Mouse (Mus musculus) heart, embryonic 13.5 days (tissue): ENCODE measurements at regions not wholly inside any gene's neighbourhood (a gene's known extent, or its start where the extent isn't known, plus 50 kb on each side); places are given as distances from the start of the nearest gene placed in this dataset.
A peak's percentile ranks its signal among the peaks of the same experiment; 100 is the strongest.

Experiments used
- ATAC-seq: fragments of 200-750 bp; cut with Nextera tagmentation; 2 replicates; pipeline ENCODE4 v1.8.0; 2017; ENCODE audit warnings: moderate TSS enrichment; ENCODE audit not compliant: insufficient number of reproducible peaks, low FRiP score, low TSS enrichment; ENCODE audit errors: extremely low read depth
- H3K27ac ChIP-seq: fragments of 300-500 bp; sonication (generic); replicated peaks from 2 replicates; pipeline ENCODE4 v1.5.1; 2015; ENCODE audit warnings: moderate library complexity, mild to moderate bottlenecking, inconsistent platforms
- H3K27me3 ChIP-seq: fragments of 300-500 bp; sonication (generic); replicated peaks from 2 replicates; pipeline ENCODE4 v1.6.1; 2015; ENCODE audit warnings: mild to moderate bottlenecking, inconsistent platforms
- H3K36me3 ChIP-seq: fragments of 300-500 bp; sonication (generic); 2 replicates; pipeline ENCODE4 v1.6.1; 2015; ENCODE audit warnings: mild to moderate bottlenecking, inconsistent platforms
- H3K4me1 ChIP-seq: fragments of 300-500 bp; sonication (generic); 2 replicates; pipeline ENCODE4 v1.6.1; 2015; ENCODE audit warnings: inconsistent platforms
- H3K4me2 ChIP-seq: fragments of 300-500 bp; sonication (generic); 2 replicates; pipeline ENCODE4 v1.6.1; 2015; ENCODE audit warnings: inconsistent platforms, mild to moderate bottlenecking, moderate library complexity
- H3K4me3 ChIP-seq: fragments of 300-500 bp; sonication (generic); 2 replicates; pipeline ENCODE4 v1.5.1; 2015; ENCODE audit warnings: moderate library complexity, mild to moderate bottlenecking, inconsistent platforms
- H3K9ac ChIP-seq: fragments of 300-500 bp; sonication (generic); 2 replicates; pipeline ENCODE4 v1.6.1; 2015; ENCODE audit warnings: inconsistent platforms, mild to moderate bottlenecking, moderate library complexity
- H3K9me3 ChIP-seq: fragments of 300-500 bp; sonication (generic); 2 replicates; pipeline ENCODE4 v1.6.1; 2016; ENCODE audit warnings: inconsistent platforms
- WGBS: fragments of 180-500 bp; shearing (Covaris S2); methylation state at CpG from one replicate; pipeline ENCODE4 v1.1.7; 2015; ENCODE audit warnings: mixed read lengths; 5-methylcytosine and 5-hydroxymethylcytosine counted together

GRCm38 (mm10) chr6:117255399-117256098, 87.2 kb downstream of the Cxcl12 start:
- Histone ChIP-seq H3K36me3 (no peaks in the 10 kb centered on the region), H3K9ac (no peak overlapping the region), H3K27me3 (no peaks in the 10 kb centered on the region), H3K4me1 (peaks cover 52% of the 10 kb centered on the region), H3K4me2 (no peak overlapping the region), H3K9me3 (no peaks in the 10 kb centered on the region), H3K4me3 (no peak overlapping the region), H3K27ac (peak overlapping the region; percentile 50)
- no peak for ATAC-seq
- WGBS = 70% methylated on average over 3 of the region's 3 CpGs

DNA sequence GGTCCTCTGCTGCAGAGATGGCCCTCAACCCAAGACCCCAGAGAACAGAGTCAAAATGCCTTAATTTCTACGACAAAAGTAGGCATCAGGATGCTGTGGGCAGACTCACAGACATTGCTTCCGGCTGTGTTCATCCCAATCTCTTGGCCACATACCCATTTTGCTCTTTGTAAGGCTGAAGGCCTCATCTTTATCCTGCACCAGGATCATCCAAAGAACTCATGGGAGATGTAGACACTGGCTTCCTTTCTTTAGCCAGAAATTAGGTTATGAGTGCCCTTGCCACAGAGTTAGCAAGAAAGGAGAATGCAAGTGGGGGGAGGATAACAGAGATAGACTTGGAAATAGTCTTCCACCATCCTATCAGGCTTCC, 87.8 kb downstream of the Cxcl12 start:
- Histone ChIP-seq H3K4me1 (peaks cover 47% of the 10 kb centered on the region), H3K27ac (no peak overlapping the region), H3K9ac (no peak overlapping the region), H3K4me2 (no peak overlapping the region), H3K36me3 (no peaks in the 10 kb centered on the region), H3K4me3 (no peak overlapping the region), H3K9me3 (no peaks in the 10 kb centered on the region), H3K27me3 (no peaks in the 10 kb centered on the region)
- WGBS = 77% methylated on average over 2 of the region's 2 CpGs
- no peak for ATAC-seq

GRCm38 (mm10) chr6:117257591-117257990, 89.3 kb downstream of the Cxcl12 start:
- peaks cover 32% of the 10 kb centered on the region for H3K4me1 ChIP-seq
- no peaks in the 10 kb centered on the region for H3K27me3 ChIP-seq
- H3K4me2 ChIP-seq = no peak overlapping the region
- no peak overlapping the region for H3K27ac ChIP-seq
- no peak overlapping the region for H3K4me3 ChIP-seq
- no peak overlapping the region for H3K9ac ChIP-seq
- 82% methylated on average over 4 of the region's 4 CpGs for WGBS
- H3K36me3 ChIP-seq = no peaks in the 10 kb centered on the region
- ATAC-seq = no peak
- H3K9me3 ChIP-seq = no peaks in the 10 kb centered on the region

- 51% methylated on average over 1 of the region's 1 CpGs for WGBS
These were observed 99.6 kb downstream of the Cxcl12 start for GRCm38 (mm10) chr6:117267906-117268305.

GRCm38 (mm10) chr6:117268376-117268775, 100.0 kb downstream of the Cxcl12 start:
- peaks cover 33% of the 10 kb centered on the region for H3K4me1 ChIP-seq
- H3K4me2 ChIP-seq = no peak overlapping the region
- H3K9me3 ChIP-seq = no peaks in the 10 kb centered on the region
- no peak overlapping the region for H3K4me3 ChIP-seq
- H3K27me3 ChIP-seq = no peaks in the 10 kb centered on the region
- WGBS = 69% methylated on average over 2 of the region's 2 CpGs
- no peak overlapping the region for H3K27ac ChIP-seq
- ATAC-seq = no peak
- no peak overlapping the region for H3K9ac ChIP-seq
- no peaks in the 10 kb centered on the region for H3K36me3 ChIP-seq

More at GRCm38 (mm10) chr6:117267906-117268305, 99.6 kb downstream of the Cxcl12 start:
- Histone ChIP-seq H3K27me3 (no peaks in the 10 kb centered on the region), H3K9ac (no peak overlapping the region), H3K36me3 (no peaks in the 10 kb centered on the region), H3K4me1 (peaks cover 33% of the 10 kb centered on the region), H3K4me3 (no peak overlapping the region), H3K27ac (no peak overlapping the region), H3K4me2 (no peak overlapping the region), H3K9me3 (no peaks in the 10 kb centered on the region)
- no peak for ATAC-seq

- no peak for ATAC-seq
- WGBS = 66% methylated on average over 3 of the region's 3 CpGs
- Histone ChIP-seq H3K27ac (no peak overlapping the region), H3K9ac (no peak overlapping the region), H3K4me2 (no peak overlapping the region), H3K36me3 (no peaks in the 10 kb centered on the region), H3K9me3 (no peaks in the 10 kb centered on the region), H3K27me3 (no peaks in the 10 kb centered on the region), H3K4me3 (no peak overlapping the region), H3K4me1 (peaks cover 44% of the 10 kb centered on the region)
These were observed 101.9 kb downstream of the Cxcl12 start for GRCm38 (mm10) chr6:117270261-117270660.

GRCm38 (mm10) chr6:117271562-117272226, 103.4 kb downstream of the Cxcl12 start:
- WGBS = 74% methylated on average over 12 of the region's 12 CpGs
- Histone ChIP-seq H3K9me3 (no peaks in the 10 kb centered on the region), H3K4me3 (no peak overlapping the region), H3K4me1 (peaks cover 44% of the 10 kb centered on the region), H3K27ac (no peak overlapping the region), H3K4me2 (no peak overlapping the region), H3K27me3 (no peaks in the 10 kb centered on the region), H3K9ac (no peak overlapping the region), H3K36me3 (no peaks in the 10 kb centered on the region)
- no peak for ATAC-seq

- Histone ChIP-seq H3K4me3 (no peak overlapping the region), H3K27me3 (no peaks in the 10 kb centered on the region), H3K4me1 (peaks cover 47% of the 10 kb centered on the region), H3K27ac (no peak overlapping the region), H3K4me2 (no peak overlapping the region), H3K36me3 (no peaks in the 10 kb centered on the region), H3K9ac (no peak overlapping the region), H3K9me3 (no peaks in the 10 kb centered on the region)
- no peak for ATAC-seq
- 69% methylated on average over 9 of the region's 9 CpGs for WGBS
These were observed 104.1 kb downstream of the Cxcl12 start for GRCm38 (mm10) chr6:117272227-117272955.

GRCm38 (mm10) chr6:117275915-117276314, 107.6 kb downstream of the Cxcl12 start:
- WGBS = 40% methylated on average over 5 of the region's 5 CpGs
- H3K27ac ChIP-seq = no peak overlapping the region

DNA sequence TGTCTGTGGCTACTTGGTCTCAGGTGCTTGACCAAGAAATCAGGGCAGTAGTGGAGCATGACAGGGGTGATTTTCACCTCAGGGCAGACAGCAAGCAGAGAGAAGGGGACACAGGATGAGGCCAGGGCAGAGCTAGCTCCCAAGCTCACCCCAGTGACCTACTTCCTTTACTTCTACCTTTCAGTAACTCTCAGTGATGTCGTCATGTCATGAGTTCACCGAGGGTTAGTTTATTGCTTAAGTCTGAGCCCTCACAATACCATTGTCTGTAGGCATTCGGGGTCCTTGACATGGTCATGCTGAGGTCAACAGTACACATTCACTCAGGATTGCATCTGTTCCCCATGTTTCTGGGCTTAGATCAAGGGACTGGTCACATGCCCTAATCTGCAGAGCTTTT, 108.5 kb downstream of the Cxcl12 start:
- Histone ChIP-seq H3K9ac (no peak overlapping the region), H3K27me3 (no peaks in the 10 kb centered on the region), H3K9me3 (no peaks in the 10 kb centered on the region), H3K4me3 (no peak overlapping the region), H3K36me3 (no peaks in the 10 kb centered on the region), H3K4me2 (no peak overlapping the region), H3K4me1 (peaks cover 60% of the 10 kb centered on the region), H3K27ac (peak overlapping the region; percentile 39)
- ATAC-seq = no peak
- 63% methylated on average over 3 of the region's 3 CpGs for WGBS

More at GRCm38 (mm10) chr6:117275915-117276314, 107.6 kb downstream of the Cxcl12 start:
- peaks cover 60% of the 10 kb centered on the region for H3K4me1 ChIP-seq
- no peak for ATAC-seq
- no peak overlapping the region for H3K4me3 ChIP-seq
- no peaks in the 10 kb centered on the region for H3K36me3 ChIP-seq
- H3K27me3 ChIP-seq = no peaks in the 10 kb centered on the region
- no peak overlapping the region for H3K9ac ChIP-seq
- no peaks in the 10 kb centered on the region for H3K9me3 ChIP-seq
- no peak overlapping the region for H3K4me2 ChIP-seq

GRCm38 (mm10) chr6:117279297-117279696, 111.0 kb downstream of the Cxcl12 start:
- Histone ChIP-seq H3K4me2 (peak overlapping the region; percentile 40), H3K4me1 (peaks cover 49% of the 10 kb centered on the region), H3K27me3 (no peaks in the 10 kb centered on the region), H3K9ac (0 out of 2 replicates have a peak overlapping the region, but pooled peaks have one; percentile 45), H3K36me3 (no peaks in the 10 kb centered on the region), H3K9me3 (no peaks in the 10 kb centered on the region), H3K4me3 (no peak overlapping the region), H3K27ac (peak overlapping the region; percentile 69)
- no peak for ATAC-seq
